Mouse (Mus musculus) forebrain, postnatal 0 days (tissue): ENCODE data around the gene Daam1. TPM values are rescaled to one million over a fixed set of nuclear protein-coding genes. Genes with fewer than 3 reads are reported as not detected.

ENCODE experiments used
- ATAC-seq: fragments of 200-750 bp; cut with Nextera tagmentation; 2 replicates; pipeline ENCODE4 v1.8.0; 2017; ENCODE audit warnings: mild to moderate bottlenecking, moderate library complexity
- DNase-seq: peaks from one replicate; pipeline ENCODE4 v3.0.0-alpha.2; 2015
- H3K27ac ChIP-seq: fragments of 300-500 bp; sonication (generic); 2 replicates; pipeline ENCODE4 v1.5.1; 2014; ENCODE audit warnings: low read depth, mild to moderate bottlenecking, antibody characterized with exemption, low read length, moderate library complexity, mixed read lengths
- H3K27me3 ChIP-seq: fragments of 300-500 bp; sonication (generic); 2 replicates; pipeline ENCODE4 v1.6.1; 2014; ENCODE audit warnings: mild to moderate bottlenecking, low read length, mixed read lengths; ENCODE audit not compliant: insufficient read depth
- H3K36me3 ChIP-seq: fragments of 300-500 bp; sonication (generic); 2 replicates; pipeline ENCODE4 v1.6.1; 2014; ENCODE audit warnings: mild to moderate bottlenecking, moderate library complexity; ENCODE audit not compliant: insufficient read depth
- H3K4me1 ChIP-seq: fragments of 300-500 bp; sonication (generic); 2 replicates; pipeline ENCODE4 v1.6.1; 2014; ENCODE audit warnings: antibody characterized with exemption; ENCODE audit not compliant: insufficient read depth
- H3K4me2 ChIP-seq: fragments of 300-500 bp; sonication (generic); 2 replicates; pipeline ENCODE4 v1.6.1; 2014; ENCODE audit warnings: low read depth, mild to moderate bottlenecking, moderate library complexity
- H3K4me3 ChIP-seq: fragments of 300-500 bp; sonication (generic); 2 replicates; pipeline ENCODE4 v1.5.1; 2014; ENCODE audit warnings: low read depth, low read length, mixed read lengths
- H3K9ac ChIP-seq: fragments of 300-500 bp; sonication (generic); 2 replicates; pipeline ENCODE4 v1.6.1; 2014; ENCODE audit warnings: mild to moderate bottlenecking
- H3K9me3 ChIP-seq: fragments of 300-500 bp; sonication (generic); 2 replicates; pipeline ENCODE4 v1.6.1; 2016; ENCODE audit warnings: low read length
- CTCF ChIP-seq: sonication (generic); IDR thresholded peaks from 2 replicates; pipeline ENCODE4 v1.5.1; 2016; ENCODE audit warnings: antibody characterized with exemption, control low read depth, low read depth
- WGBS: fragments of 180-500 bp; shearing (Covaris S2); extraction: QIAGEN DNeasy Blood & Tissue Kit; methylation state at CpG from one replicate; pipeline ENCODE4 v1.1.7; 2014; 5-methylcytosine and 5-hydroxymethylcytosine counted together
- polyA plus RNA-seq: library from polyadenylated mRNA; unstranded; fragments of >200 nt; fragmentation: Nextera tagmentation; extraction: Ambion mirVana; gene quantifications from 2 replicates; pipeline ENCODE4 v1.2.1, GENCODE M21; 2015
- total RNA-seq: library from RNA; depleted of rRNA; stranded (reverse); fragments of >200 nt; gene quantifications from 2 replicates; pipeline ENCODE4 v1.2.3, GENCODE M21; 2014; rRNA removed

The Daam1 gene
- total RNA-seq (93.6 and 94.7 TPM in 2 replicates), polyA plus RNA-seq (16.0 and 25.2 TPM in 2 replicates)

DNA sequence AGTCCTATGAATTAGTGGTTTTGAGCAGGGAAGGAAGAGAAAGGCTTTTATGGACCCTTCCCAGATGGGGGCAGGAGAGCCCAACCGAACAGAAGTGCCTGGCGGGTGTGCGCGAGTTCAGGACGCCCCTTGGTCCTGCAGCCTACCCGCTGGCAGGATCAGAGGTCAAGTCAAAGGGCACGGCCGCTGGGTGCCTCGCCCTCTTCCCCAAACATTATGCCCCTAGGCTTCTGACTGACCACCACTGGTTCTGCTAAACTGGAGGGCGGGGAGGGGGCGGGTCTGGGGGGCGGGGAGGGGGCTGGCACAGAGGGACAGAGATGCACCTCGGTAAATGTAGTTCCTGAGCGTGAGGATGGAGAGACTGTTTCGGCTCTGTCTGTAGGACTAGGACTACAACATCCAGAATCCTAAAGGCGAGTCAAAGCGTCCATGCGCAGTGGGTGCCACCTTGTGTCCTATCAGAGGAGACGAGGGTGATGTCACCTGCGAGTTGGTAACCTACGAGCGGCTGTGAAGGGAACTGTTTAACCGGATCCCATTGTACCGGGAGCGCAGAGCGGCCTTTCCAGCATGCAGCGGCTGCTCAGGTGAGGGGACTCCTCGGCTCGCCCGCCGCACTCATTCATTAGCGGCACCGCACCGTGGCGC lies at the start of gene Daam1:
TSS of gene Daam1 (plus strand) at position 472 of the 651 bp plus-strand sequence.
- H3K9ac ChIP-seq, result peak within 1 kb of the TSS; percentile 91
- ATAC-seq, result peak; percentile 99

GRCm38 (mm10) chr12:71781220-71781619 lies 49.7 kb upstream of the Daam1 start:
- WGBS, result 70% methylated on average over 7 of the region's 7 CpGs
- no peaks in the 10 kb centered on the region for H3K36me3 ChIP-seq
- H3K27ac ChIP-seq, result no peak overlapping the region
- no peaks in the 10 kb centered on the region for H3K9me3 ChIP-seq
- H3K27me3 ChIP-seq, result no peaks in the 10 kb centered on the region
- 0 out of 2 replicates have a peak, but pooled peaks cover 3% of the 10 kb centered on the region for H3K4me1 ChIP-seq
- H3K9ac ChIP-seq, result no peak overlapping the region
- TF ChIP-seq CTCF, result no peak
- ATAC-seq, result no peak
- DNase-seq, result no peak
- no peak overlapping the region for H3K4me2 ChIP-seq
- no peak overlapping the region for H3K4me3 ChIP-seq

More for the DNA sequence above, at the start of gene Daam1:
- no peaks in the 10 kb centered on the region for H3K36me3 ChIP-seq
- peak within 1 kb of the TSS; percentile 98 for H3K27ac ChIP-seq
- H3K4me3 ChIP-seq, result peak within 1 kb of the TSS; percentile 84
- under 1% methylated on average over 35 of the region's 35 CpGs for WGBS
- no peaks in the 10 kb centered on the region for H3K9me3 ChIP-seq
- peak; percentile 98 for DNase-seq
- H3K27me3 ChIP-seq, result no peaks in the 10 kb centered on the region
- TF ChIP-seq CTCF, result peak; percentile 49
- peak within 1 kb of the TSS; percentile 52 for H3K4me2 ChIP-seq
- H3K4me1 ChIP-seq, result peaks cover 29% of the 10 kb centered on the region

DNA sequence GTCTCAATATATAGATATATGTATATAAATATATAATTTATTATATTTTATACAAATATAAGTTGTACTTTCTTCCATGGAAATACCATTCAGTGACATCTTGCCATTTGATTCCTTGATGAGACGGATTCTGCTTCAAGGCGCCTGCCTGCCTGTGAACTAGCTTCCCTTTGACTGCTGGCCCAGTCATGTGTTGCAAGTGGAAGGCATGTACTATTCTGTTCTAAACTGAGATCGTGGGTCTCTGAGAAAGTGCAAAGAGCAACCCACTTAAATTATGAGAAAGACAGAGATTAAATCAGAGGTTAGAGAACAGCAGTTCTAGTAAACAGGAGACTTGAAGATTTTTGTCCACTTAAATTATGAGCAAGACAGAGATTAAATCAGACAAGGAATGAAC lies 46.9 kb upstream of the Daam1 start:
- 63% methylated on average over 3 of the region's 3 CpGs for WGBS
- Histone ChIP-seq H3K27me3 (no peaks in the 10 kb centered on the region), H3K4me1 (0 out of 2 replicates have a peak, but pooled peaks cover 3% of the 10 kb centered on the region), H3K4me3 (no peak overlapping the region), H3K9ac (no peak overlapping the region), H3K9me3 (no peaks in the 10 kb centered on the region), H3K27ac (no peak overlapping the region), H3K36me3 (no peaks in the 10 kb centered on the region), H3K4me2 (no peak overlapping the region)
- no peak for TF ChIP-seq CTCF
- no peak for DNase-seq
- ATAC-seq, result no peak

- Histone ChIP-seq H3K9me3 (no peaks in the 10 kb centered on the region), H3K27ac (no peak overlapping the region), H3K36me3 (no peaks in the 10 kb centered on the region), H3K27me3 (no peaks in the 10 kb centered on the region), H3K4me2 (no peak overlapping the region), H3K9ac (no peak overlapping the region), H3K4me3 (no peak overlapping the region), H3K4me1 (0 out of 2 replicates have a peak, but pooled peaks cover 3% of the 10 kb centered on the region)
- TF ChIP-seq CTCF, result no peak
- WGBS, result 16% methylated on average over 11 of the region's 11 CpGs
- DNase-seq (peak; percentile 47), ATAC-seq (peak; percentile 51)
These were observed 46.1 kb upstream of the Daam1 start for GRCm38 (mm10) chr12:71784666-71785255.

GRCm38 (mm10) chr12:71786521-71786920 lies 44.4 kb upstream of the Daam1 start:
- Histone ChIP-seq H3K36me3 (no peaks in the 10 kb centered on the region), H3K4me2 (no peak overlapping the region), H3K4me3 (no peak overlapping the region), H3K4me1 (0 out of 2 replicates have a peak, but pooled peaks cover 3% of the 10 kb centered on the region), H3K9me3 (no peaks in the 10 kb centered on the region), H3K27ac (no peak overlapping the region), H3K27me3 (no peaks in the 10 kb centered on the region), H3K9ac (no peak overlapping the region)
- TF ChIP-seq CTCF, result no peak
- DNase-seq, result no peak
- no peak for ATAC-seq

- no peak for DNase-seq
- no peak for ATAC-seq
- no peak overlapping the region for H3K4me2 ChIP-seq
- 84% methylated on average over 4 of the region's 4 CpGs for WGBS
- no peak overlapping the region for H3K27ac ChIP-seq
- no peak overlapping the region for H3K9ac ChIP-seq
- H3K4me3 ChIP-seq, result no peak overlapping the region
- no peaks in the 10 kb centered on the region for H3K36me3 ChIP-seq
- TF ChIP-seq CTCF, result no peak
- 0 out of 2 replicates have a peak, but pooled peaks cover 3% of the 10 kb centered on the region for H3K4me1 ChIP-seq
- no peaks in the 10 kb centered on the region for H3K27me3 ChIP-seq
- no peaks in the 10 kb centered on the region for H3K9me3 ChIP-seq
These were observed 42.1 kb upstream of the Daam1 start for GRCm38 (mm10) chr12:71788791-71789190.

GRCm38 (mm10) chr12:71790581-71790980 lies 40.3 kb upstream of the Daam1 start:
- Histone ChIP-seq H3K4me1 (no peaks in the 10 kb centered on the region), H3K36me3 (no peaks in the 10 kb centered on the region), H3K27me3 (no peaks in the 10 kb centered on the region), H3K27ac (no peak overlapping the region), H3K9me3 (no peaks in the 10 kb centered on the region), H3K9ac (no peak overlapping the region), H3K4me2 (no peak overlapping the region), H3K4me3 (no peak overlapping the region)
- DNase-seq, result no peak
- TF ChIP-seq CTCF, result no peak
- 78% methylated on average over 1 of the region's 1 CpGs for WGBS
- no peak for ATAC-seq
